Mouse (Mus musculus) kidney, adult 2 months (tissue): ENCODE data around the gene Slit2. TPM values are rescaled to one million over a fixed set of nuclear protein-coding genes. Genes with fewer than 3 reads are reported as not detected.
A peak's percentile ranks its signal among the peaks of the same experiment; 100 is the strongest.

Experiments used
- DNase-seq: peaks from one replicate; pipeline ENCODE4 v3.0.0; 2021
- H3K27ac ChIP-seq: fragments of 200-500 bp; 2 replicates; pipeline ENCODE4 v1.5.1; 2012; ENCODE audit warnings: low read depth, low read length, control low read depth, inconsistent platforms; ENCODE audit not compliant: insufficient read depth
- H3K27me3 ChIP-seq: fragments of 200-500 bp; replicated peaks from 2 replicates; pipeline ENCODE4 v1.6.1; 2012; ENCODE audit warnings: mild to moderate bottlenecking, moderate library complexity, low read length, inconsistent platforms; ENCODE audit not compliant: control insufficient read depth, insufficient read depth
- H3K36me3 ChIP-seq: fragments of 200-500 bp; 2 replicates; pipeline ENCODE4 v1.6.1; 2012; ENCODE audit warnings: mild to moderate bottlenecking, moderate library complexity, low read length, inconsistent platforms; ENCODE audit not compliant: control insufficient read depth, insufficient read depth
- H3K4me1 ChIP-seq: fragments of 200-500 bp; 2 replicates; pipeline ENCODE4 v1.6.1; 2011; ENCODE audit warnings: low read length; ENCODE audit not compliant: control insufficient read depth, insufficient read depth
- H3K4me3 ChIP-seq: fragments of 200-500 bp; 2 replicates; pipeline ENCODE4 v1.5.1; 2011; ENCODE audit warnings: mild to moderate bottlenecking, low read depth, low read length, control low read depth; ENCODE audit not compliant: insufficient read depth
- CTCF ChIP-seq: fragments of 200-500 bp; conservative IDR thresholded peaks from 2 replicates; pipeline ENCODE4 v1.5.1; 2011; ENCODE audit warnings: low read depth, mild to moderate bottlenecking, control low read depth, low read length, moderate library complexity, mixed read lengths; ENCODE audit not compliant: insufficient read depth, insufficient read length
- POLR2A ChIP-seq: fragments of 200-500 bp; IDR thresholded peaks from one replicate; pipeline ENCODE4 v1.6.1; 2011; ENCODE audit warnings: low read depth, low read length, control low read depth
- WGBS: fragments of 180-500 bp; shearing (Covaris S2); methylation state at CpG from one replicate; pipeline ENCODE4 v1.1.7; 2018; 5-methylcytosine and 5-hydroxymethylcytosine counted together
- polyA plus RNA-seq: library from polyadenylated mRNA; depleted of rRNA; stranded (reverse); fragments of >200 nt; gene quantifications from 2 replicates; pipeline ENCODE4 v1.2.3, GENCODE M21; 2012

Gene Slit2
- polyA plus RNA-seq, 1 experiment, result 8.4 TPM

- Histone ChIP-seq H3K27me3 (no peaks in the 10 kb centered on the region), H3K4me3 (no peak overlapping the region), H3K4me1 (no peaks in the 10 kb centered on the region), H3K36me3 (no peaks in the 10 kb centered on the region), H3K27ac (no peak overlapping the region)
- 91% methylated on average over 4 of the region's 4 CpGs for WGBS
- TF ChIP-seq CTCF, result no peak
- no peak for TF ChIP-seq POLR2A
- DNase-seq, result no peak
Observed at GRCm38 (mm10) chr5:48129981-48130380, 147.0 kb downstream of the Slit2 start.

GRCm38 (mm10) chr5:48136571-48136970 is 153.6 kb downstream of the Slit2 start:
- DNase-seq, result peak; percentile 40
- Histone ChIP-seq H3K27ac (no peak overlapping the region), H3K4me3 (no peak overlapping the region), H3K36me3 (no peaks in the 10 kb centered on the region), H3K4me1 (no peaks in the 10 kb centered on the region), H3K27me3 (no peaks in the 10 kb centered on the region)
- 21% methylated on average over 3 of the region's 3 CpGs for WGBS
- TF ChIP-seq POLR2A (no peak), CTCF (no peak)

- WGBS, result 33% methylated on average over 8 of the region's 8 CpGs
- DNase-seq, result peak; percentile 8
- H3K27me3 ChIP-seq, result no peaks in the 10 kb centered on the region; the same call in 1 of the 2 replicates
Observed at GRCm38 (mm10) chr5:48138849-48139487, 156.0 kb downstream of the Slit2 start.

GRCm38 (mm10) chr5:48139488-48139862 is 156.5 kb downstream of the Slit2 start:
- Histone ChIP-seq H3K27ac (no peak overlapping the region), H3K36me3 (no peaks in the 10 kb centered on the region), H3K4me3 (no peak overlapping the region), H3K4me1 (no peaks in the 10 kb centered on the region), H3K27me3 (no peaks in the 10 kb centered on the region; the same call in 1 of the 2 replicates)
- WGBS, result 69% methylated on average over 6 of the region's 6 CpGs
- no peak for DNase-seq
- TF ChIP-seq POLR2A, result no peak
- no peak for TF ChIP-seq CTCF

More at GRCm38 (mm10) chr5:48138849-48139487, 156.0 kb downstream of the Slit2 start:
- no peak for TF ChIP-seq CTCF
- no peak for TF ChIP-seq POLR2A
- Histone ChIP-seq H3K27ac (no peak overlapping the region), H3K4me3 (no peak overlapping the region), H3K36me3 (no peaks in the 10 kb centered on the region), H3K4me1 (no peaks in the 10 kb centered on the region)

- no peak overlapping the region for H3K27ac ChIP-seq
- no peak for TF ChIP-seq POLR2A
- no peak for TF ChIP-seq CTCF
- no peak overlapping the region for H3K4me3 ChIP-seq
- WGBS, result 82% methylated on average over 2 of the region's 2 CpGs
- no peaks in the 10 kb centered on the region for H3K4me1 ChIP-seq
- DNase-seq, result no peak
- H3K27me3 ChIP-seq, result no peaks in the 10 kb centered on the region; the same call in 1 of the 2 replicates
- no peaks in the 10 kb centered on the region for H3K36me3 ChIP-seq
Observed at GRCm38 (mm10) chr5:48146082-48146481, 163.1 kb downstream of the Slit2 start.

- Histone ChIP-seq H3K27me3 (no peaks in the 10 kb centered on the region), H3K27ac (no peak overlapping the region), H3K36me3 (no peaks in the 10 kb centered on the region), H3K4me1 (no peaks in the 10 kb centered on the region), H3K4me3 (no peak overlapping the region)
- TF ChIP-seq CTCF (no peak), POLR2A (no peak)
- no peak for DNase-seq
- 75% methylated on average over 3 of the region's 3 CpGs for whole genome bisulfite sequencing
Observed at GRCm38 (mm10) chr5:48160829-48161228, 177.9 kb downstream of the Slit2 start.

- Histone ChIP-seq H3K36me3 (no peaks in the 10 kb centered on the region), H3K27ac (no peak overlapping the region), H3K27me3 (no peaks in the 10 kb centered on the region), H3K4me1 (no peaks in the 10 kb centered on the region), H3K4me3 (no peak overlapping the region)
- DNase-seq, result no peak
- TF ChIP-seq CTCF (no peak), POLR2A (no peak)
- 60% methylated on average over 9 of the region's 9 CpGs for WGBS
Observed at GRCm38 (mm10) chr5:48181646-48182302, 198.8 kb downstream of the Slit2 start.
